Mouse (Mus musculus) limb, embryonic 10.5 days (tissue): Measurements from ENCODE around the gene Tppp2. TPM values are rescaled to one million over a fixed set of nuclear protein-coding genes. Genes with fewer than 3 reads are reported as not detected.
A peak's percentile ranks its signal among the peaks of the same experiment; 100 is the strongest.

Experiments used
- DNase-seq: peaks from one replicate; pipeline ENCODE4 v3.0.0-alpha.2; 2017; ENCODE audit warnings: low spot score
- H3K27ac ChIP-seq: fragments of 300-500 bp; sonication (generic); 2 replicates; pipeline ENCODE4 v1.5.1; 2016; ENCODE audit warnings: mild to moderate bottlenecking
- H3K27me3 ChIP-seq: fragments of 300-500 bp; sonication (generic); 2 replicates; pipeline ENCODE4 v1.6.1; 2016; ENCODE audit warnings: low read depth, mild to moderate bottlenecking; ENCODE audit not compliant: poor library complexity, severe bottlenecking
- H3K36me3 ChIP-seq: fragments of 300-500 bp; sonication (generic); 2 replicates; pipeline ENCODE4 v1.6.1; 2016; ENCODE audit warnings: mild to moderate bottlenecking, moderate library complexity
- H3K4me1 ChIP-seq: fragments of 300-500 bp; sonication (generic); 2 replicates; pipeline ENCODE4 v1.6.1; 2016
- H3K4me3 ChIP-seq: fragments of 300-500 bp; sonication (generic); 2 replicates; pipeline ENCODE4 v1.5.1; 2016; ENCODE audit warnings: mild to moderate bottlenecking, moderate library complexity
- H3K9me3 ChIP-seq: fragments of 300-500 bp; sonication (generic); replicated peaks from 2 replicates; pipeline ENCODE4 v1.6.1; 2016; ENCODE audit warnings: mild to moderate bottlenecking
- WGBS: fragments of 180-500 bp; shearing (Covaris S2); methylation state at CpG from one replicate; pipeline ENCODE4 v1.1.7; 2016; 5-methylcytosine and 5-hydroxymethylcytosine counted together
- polyA plus RNA-seq: library from polyadenylated mRNA; unstranded; fragments of >200 nt; fragmentation: Nextera tagmentation; extraction: Ambion mirVana; gene quantifications from 2 replicates; pipeline ENCODE4 v1.2.1, GENCODE M21; 2016

The Tppp2 gene
- polyA plus RNA-seq, 1 experiment from 2014 or later, result not detected

- H3K36me3 ChIP-seq, result peaks cover 25% of the 10 kb centered on the region
- no peak for DNase-seq
- H3K4me3 ChIP-seq, result no peak overlapping the region
- H3K27me3 ChIP-seq, result peaks cover 8% of the 10 kb centered on the region; the same call in 1 of the 2 replicates
- H3K9me3 ChIP-seq, result no peaks in the 10 kb centered on the region
- 81% methylated on average over 14 of the region's 14 CpGs for WGBS
- no peak overlapping the region for H3K27ac ChIP-seq
- H3K4me1 ChIP-seq, result 0 out of 2 replicates have a peak, but pooled peaks cover 8% of the 10 kb centered on the region
These were observed 23.2 kb upstream of the Tppp2 start for GRCm38 (mm10) chr14:51895071-51895470.

GRCm38 (mm10) chr14:51896019-51896418 lies 22.2 kb upstream of the Tppp2 start:
- no peaks in the 10 kb centered on the region for H3K9me3 ChIP-seq
- peaks cover 8% of the 10 kb centered on the region; the same call in 1 of the 2 replicates for H3K27me3 ChIP-seq
- 0 out of 2 replicates have a peak, but pooled peaks cover 8% of the 10 kb centered on the region for H3K4me1 ChIP-seq
- WGBS, result 80% methylated on average over 6 of the region's 6 CpGs
- H3K27ac ChIP-seq, result no peak overlapping the region
- H3K36me3 ChIP-seq, result peaks cover 16% of the 10 kb centered on the region
- no peak overlapping the region for H3K4me3 ChIP-seq
- DNase-seq, result no peak

- WGBS, result 88% methylated on average over 8 of the region's 8 CpGs
- Histone ChIP-seq H3K4me3 (no peak overlapping the region), H3K4me1 (0 out of 2 replicates have a peak, but pooled peaks cover 8% of the 10 kb centered on the region), H3K9me3 (no peaks in the 10 kb centered on the region), H3K36me3 (peaks cover 9% of the 10 kb centered on the region), H3K27me3 (peaks cover 8% of the 10 kb centered on the region; the same call in 1 of the 2 replicates), H3K27ac (no peak overlapping the region)
- DNase-seq, result no peak
These were observed 21.6 kb upstream of the Tppp2 start for GRCm38 (mm10) chr14:51896539-51897170.

GRCm38 (mm10) chr14:51899351-51899750 lies 18.9 kb upstream of the Tppp2 start:
- WGBS, result 93% methylated on average over 1 of the region's 1 CpGs
- H3K4me1 ChIP-seq, result 0 out of 2 replicates have a peak, but pooled peaks cover 3% of the 10 kb centered on the region

GRCm38 (mm10) chr14:51902806-51903710 lies 15.2 kb upstream of the Tppp2 start:
- Histone ChIP-seq H3K27me3 (no peaks in the 10 kb centered on the region), H3K4me1 (0 out of 2 replicates have a peak, but pooled peaks cover 3% of the 10 kb centered on the region), H3K27ac (no peak overlapping the region), H3K36me3 (no peaks in the 10 kb centered on the region), H3K9me3 (no peaks in the 10 kb centered on the region), H3K4me3 (no peak overlapping the region)
- DNase-seq, result peak; percentile 90
- WGBS, result 62% methylated on average over 9 of the region's 9 CpGs

More at GRCm38 (mm10) chr14:51899351-51899750, 18.9 kb upstream of the Tppp2 start:
- Histone ChIP-seq H3K36me3 (no peaks in the 10 kb centered on the region), H3K4me3 (no peak overlapping the region), H3K27me3 (peaks cover 8% of the 10 kb centered on the region; the same call in 1 of the 2 replicates), H3K27ac (no peak overlapping the region), H3K9me3 (no peaks in the 10 kb centered on the region)
- no peak for DNase-seq

- Histone ChIP-seq H3K4me3 (no peak overlapping the region), H3K27me3 (no peaks in the 10 kb centered on the region), H3K27ac (no peak overlapping the region), H3K36me3 (no peaks in the 10 kb centered on the region), H3K4me1 (no peaks in the 10 kb centered on the region), H3K9me3 (no peaks in the 10 kb centered on the region)
- DNase-seq, result no peak
- WGBS, result 85% methylated on average over 9 of the region's 9 CpGs
These were observed 14.4 kb upstream of the Tppp2 start for GRCm38 (mm10) chr14:51903782-51904181.

- WGBS, result 79% methylated on average over 7 of the region's 7 CpGs
- no peaks in the 10 kb centered on the region for H3K36me3 ChIP-seq
- no peak overlapping the region for H3K27ac ChIP-seq
- no peak for DNase-seq
- H3K27me3 ChIP-seq, result no peaks in the 10 kb centered on the region
- no peak overlapping the region for H3K4me3 ChIP-seq
- no peaks in the 10 kb centered on the region for H3K9me3 ChIP-seq
- no peaks in the 10 kb centered on the region for H3K4me1 ChIP-seq
These were observed 13.5 kb upstream of the Tppp2 start for GRCm38 (mm10) chr14:51904706-51905105.

GRCm38 (mm10) chr14:51906102-51906501 lies 12.1 kb upstream of the Tppp2 start:
- 95% methylated on average over 11 of the region's 11 CpGs for WGBS
- H3K27me3 ChIP-seq, result peaks cover 11% of the 10 kb centered on the region
- H3K4me1 ChIP-seq, result no peaks in the 10 kb centered on the region
- DNase-seq, result no peak
- no peak overlapping the region for H3K4me3 ChIP-seq
- no peaks in the 10 kb centered on the region for H3K9me3 ChIP-seq
- no peaks in the 10 kb centered on the region for H3K36me3 ChIP-seq
- H3K27ac ChIP-seq, result no peak overlapping the region

- H3K4me3 ChIP-seq, result no peak overlapping the region
- no peak overlapping the region for H3K27ac ChIP-seq
- DNase-seq, result no peak
- no peaks in the 10 kb centered on the region for H3K9me3 ChIP-seq
- 89% methylated on average over 10 of the region's 10 CpGs for WGBS
- peaks cover 23% of the 10 kb centered on the region for H3K4me1 ChIP-seq
- H3K27me3 ChIP-seq, result peaks cover 47% of the 10 kb centered on the region
- no peaks in the 10 kb centered on the region for H3K36me3 ChIP-seq
These were observed 6.9 kb upstream of the Tppp2 start for GRCm38 (mm10) chr14:51911301-51911700.

GRCm38 (mm10) chr14:51912391-51913061 lies 5.7 kb upstream of the Tppp2 start:
- peak overlapping the region; percentile 77 for H3K27ac ChIP-seq
- WGBS, result 4% methylated on average over 14 of the region's 14 CpGs
- H3K4me1 ChIP-seq, result peaks cover 23% of the 10 kb centered on the region
- H3K4me3 ChIP-seq, result peak overlapping the region; percentile 71
- H3K36me3 ChIP-seq, result no peaks in the 10 kb centered on the region
- H3K27me3 ChIP-seq, result peaks cover 47% of the 10 kb centered on the region
- no peak for DNase-seq
- H3K9me3 ChIP-seq, result no peaks in the 10 kb centered on the region

- DNase-seq, result peak; percentile 66
- Histone ChIP-seq H3K4me1 (peaks cover 23% of the 10 kb centered on the region), H3K9me3 (no peaks in the 10 kb centered on the region), H3K27me3 (peaks cover 47% of the 10 kb centered on the region), H3K27ac (peak overlapping the region; percentile 77), H3K4me3 (peak overlapping the region; percentile 71), H3K36me3 (no peaks in the 10 kb centered on the region)
- WGBS, result under 1% methylated on average over 58 of the region's 58 CpGs
These were observed 4.9 kb upstream of the Tppp2 start for GRCm38 (mm10) chr14:51913062-51913959.
